14 mouse cellular contexts compared by ENCODE assay signal in the genomic region with DNA sequence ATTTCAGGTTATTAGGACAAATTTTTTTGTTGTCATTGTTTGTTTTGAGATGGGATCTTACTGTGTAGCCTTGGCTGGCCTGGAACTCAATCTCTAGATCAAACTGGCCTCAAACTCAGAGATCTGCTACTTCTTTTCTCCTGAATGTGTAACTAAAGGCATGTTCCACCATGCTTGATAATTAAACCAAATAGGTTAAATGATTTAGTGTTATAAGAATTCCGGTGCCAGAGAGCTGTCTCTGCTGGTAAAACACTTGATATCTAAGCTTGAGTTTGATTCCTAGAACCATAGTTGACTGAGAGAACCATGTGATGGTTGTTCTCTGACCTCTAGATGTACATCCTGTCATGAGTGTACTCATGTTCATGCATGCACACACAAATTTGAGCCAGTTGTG.
"Had no signal": no experiment of that assay in that cellular context is flagged by ENCODE, and none has a peak within 500 bp of the region (broad histone marks: within the 10 kb centered on the region; RNA-seq: fewer than 3 reads in every experiment).

No protein-coding gene starts in this region.

- H3K9ac ChIP-seq: lung, embryonic 15.5 days; midbrain, embryonic 13.5 days; midbrain, embryonic 15.5 days; neural tube, embryonic 12.5 days had no signal

- H3K27ac ChIP-seq: lung, embryonic 15.5 days; macrophage; midbrain, embryonic 13.5 days; midbrain, embryonic 15.5 days; neural tube, embryonic 12.5 days had no signal

- ATAC-seq: lung, postnatal 0 days; midbrain, embryonic 13.5 days; midbrain, embryonic 15.5 days had no signal

- DNase-seq: lung, adult 2 months; lung, postnatal 14 days; lung, postnatal 36 days; right cerebral cortex, postnatal 14 days; thymus, adult 18-20 months; thymus, postnatal 14 days; thymus, postnatal 36 days had no signal

- H3K9me3 ChIP-seq: lung, embryonic 15.5 days; megakaryocyte, embryonic 14.5 days; midbrain, embryonic 15.5 days; neural tube, embryonic 12.5 days had no signal

- H3K27me3 ChIP-seq: lung, embryonic 15.5 days; megakaryocyte, embryonic 14.5 days; midbrain, embryonic 13.5 days; midbrain, embryonic 15.5 days; neural tube, embryonic 12.5 days had no signal

- H3K4me1 ChIP-seq: lung, embryonic 15.5 days; midbrain, embryonic 13.5 days; midbrain, embryonic 15.5 days; neural tube, embryonic 12.5 days had no signal

- H3K4me3 ChIP-seq: lung, embryonic 15.5 days; megakaryocyte, embryonic 14.5 days; midbrain, embryonic 13.5 days; midbrain, embryonic 15.5 days; neural tube, embryonic 12.5 days had no signal
